Mouse (Mus musculus): ENCODE measurements at regions not wholly inside any gene's neighbourhood (a gene's known extent, or its start where the extent isn't known, plus 50 kb on each side); places are given as distances from the start of the nearest gene placed in this dataset.
A peak's percentile ranks its signal among the peaks of the same experiment; 100 is the strongest.

DNA sequence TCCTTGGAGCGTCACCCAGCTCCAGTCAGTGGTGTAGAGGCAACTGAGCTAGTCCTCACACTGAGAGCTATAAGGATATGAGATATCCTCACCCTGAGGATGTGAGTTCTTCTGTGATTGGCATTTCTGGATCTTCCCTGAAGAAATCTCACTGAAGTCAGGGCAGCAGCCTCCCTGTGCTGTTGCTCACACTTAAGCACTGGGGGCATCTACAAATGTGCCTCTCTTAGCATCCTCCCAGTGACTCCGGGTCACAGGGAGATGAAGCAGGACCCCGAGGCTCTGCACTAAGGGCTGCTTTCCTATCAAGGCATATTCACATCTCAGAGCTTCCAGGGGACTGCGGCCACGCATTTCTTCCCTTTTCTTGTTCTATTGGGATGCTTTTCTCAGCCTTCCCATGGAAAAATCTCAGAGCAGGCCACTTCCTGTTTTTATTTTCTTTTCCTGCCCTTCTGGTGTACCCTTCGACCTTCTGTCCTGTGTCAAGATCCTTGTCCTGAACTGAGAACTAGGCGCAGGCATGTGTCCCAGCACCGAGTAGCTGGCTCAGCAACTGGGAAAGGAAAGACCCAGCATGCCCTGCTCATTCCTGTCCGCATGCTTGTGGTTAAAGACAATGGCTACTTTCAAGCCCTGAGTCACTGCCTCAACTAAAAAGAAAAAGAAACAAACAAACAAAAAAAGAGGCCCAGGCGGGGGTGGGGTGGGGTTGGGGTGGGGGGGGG, 92.8 kb downstream of the Tomm20 start:
- TF ChIP-seq CTCF (IDR thresholded peaks at IDR 0.05) (no peak), POLR2A (IDR thresholded peaks at IDR 0.05; ENCODE audit: insufficient read depth, low read depth, low read length) (0 out of 2 replicates have a peak, but pooled peaks have one; percentile 13), EP300 (IDR thresholded peaks at IDR 0.05; ENCODE audit: insufficient read depth, low read depth, low read length) (peak; percentile 88)

Measured in heart, adult 2 months (tissue).